Mouse (Mus musculus) left cerebral cortex, postnatal 10 days (tissue): Measurements from ENCODE around the gene Pyroxd1. TPM values are rescaled to one million over a fixed set of nuclear protein-coding genes. Genes with fewer than 3 reads are reported as not detected.

Experiments used
- DNase-seq, 2 experiments: peaks; one replicate each; pipeline ENCODE4 v3.0.0; 2021 to 2022; ENCODE audit warnings: low spot score in 2 of 2, mixed read lengths in 1 of 2; ENCODE audit errors: extremely low spot score in 1 of 2
- intact Hi-C: fragments of 180-260 bp; cut with DNase I; formaldehyde crosslinking; loops from one replicate; pipeline ENCODE4 v1.15.1; 2025
- total RNA-seq, 2 experiments: library from RNA; stranded (reverse); gene quantifications; 2 replicates each; pipeline ENCODE4 v1.2.3; 2021

Pyroxd1 gene
- total RNA-seq, 2 experiments from 2014 or later = 13.1 to 14.7 TPM

DNA sequence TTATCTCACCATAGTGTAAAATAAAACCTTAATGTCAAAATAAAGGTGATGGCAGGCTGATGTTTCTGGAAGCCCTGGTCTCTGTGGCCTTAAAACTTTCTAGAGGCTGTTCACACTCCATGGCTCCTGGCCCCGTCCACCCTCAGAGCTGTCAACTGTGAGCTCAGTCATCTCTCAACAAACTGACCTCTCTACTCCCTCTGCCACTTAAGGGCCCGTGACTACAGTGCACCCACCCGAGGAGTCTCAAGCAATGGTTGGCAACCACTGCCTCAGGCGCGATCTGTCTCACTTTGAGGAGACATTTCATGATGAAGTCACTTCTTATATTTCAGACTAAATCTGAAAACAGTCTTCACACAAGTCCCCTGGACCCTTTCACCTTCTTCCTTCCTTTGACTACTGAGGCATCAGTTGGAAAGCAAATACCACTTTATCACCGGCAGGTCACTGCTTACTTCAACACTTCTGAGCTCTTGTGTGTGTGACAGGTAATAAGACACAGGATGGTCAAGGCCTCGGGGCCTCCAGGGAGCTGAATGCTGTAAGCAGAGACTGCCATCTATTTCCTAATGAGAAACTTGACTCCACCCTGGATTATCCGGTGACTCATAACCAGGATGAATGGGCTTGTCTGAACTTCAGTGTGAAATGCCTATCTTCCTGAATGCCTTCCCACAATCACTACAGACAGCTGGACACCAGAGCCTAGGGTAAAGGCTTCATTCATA lies 20.5 kb downstream of the Pyroxd1 start:
- DNase-seq = no peak
- intact Hi-C loops = loop anchor here (10.0 kb wide), 1 partner anchor 369 kb away; no protein-coding TSS in a partner anchor

DNA sequence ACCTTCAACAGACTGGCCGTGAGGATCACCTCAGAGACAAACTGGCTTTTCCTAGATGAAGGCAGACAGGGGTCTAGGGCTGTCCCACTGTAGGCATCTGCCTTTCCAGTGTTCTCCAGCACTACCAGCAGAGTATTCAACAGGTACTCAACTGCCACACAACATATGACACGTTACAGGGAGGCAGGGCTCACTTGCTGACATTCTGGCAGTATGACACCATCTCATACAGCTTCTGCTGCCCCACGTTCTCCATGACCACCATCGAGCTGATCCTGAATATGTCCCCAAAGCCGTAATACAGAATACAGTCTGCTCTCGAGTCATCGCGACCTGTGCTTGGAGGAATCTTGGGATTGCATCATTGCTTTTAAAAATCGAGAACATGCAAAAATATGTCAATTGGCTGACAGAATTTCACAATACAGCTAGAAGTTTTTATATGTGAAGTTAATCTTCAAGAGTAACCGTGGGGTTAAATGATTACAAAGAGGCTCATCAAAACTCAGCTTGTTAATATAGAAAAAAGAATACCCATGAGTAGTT lies 21.1 kb downstream of the Pyroxd1 start:
- DNase-seq = no peak
- intact Hi-C loops = loop anchor here (10.0 kb wide), 1 partner anchor 368 kb away; no protein-coding TSS in a partner anchor

DNA sequence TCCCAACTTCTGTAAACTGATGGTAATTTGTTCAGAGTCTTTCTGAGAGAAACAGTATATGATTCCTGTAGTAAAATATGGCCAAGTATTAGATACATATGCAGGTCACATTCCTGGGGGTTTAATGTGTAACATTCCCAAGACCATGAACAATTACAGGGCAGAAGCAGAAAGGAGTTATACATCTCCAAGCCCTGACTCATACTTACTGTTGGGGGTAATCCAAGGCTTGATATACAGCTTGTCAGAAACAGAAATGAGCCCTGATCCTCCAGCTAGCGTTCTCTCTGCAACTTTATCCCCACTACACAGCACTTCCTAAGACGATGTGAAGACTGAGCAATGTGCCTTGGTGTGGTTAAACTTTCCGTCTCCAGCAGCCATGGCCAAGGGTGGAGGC lies 22.1 kb downstream of the Pyroxd1 start:
- intact Hi-C loops = loop anchor here (10.0 kb wide), 1 partner anchor 367 kb away; no protein-coding TSS in a partner anchor
- no peak for DNase-seq

DNA sequence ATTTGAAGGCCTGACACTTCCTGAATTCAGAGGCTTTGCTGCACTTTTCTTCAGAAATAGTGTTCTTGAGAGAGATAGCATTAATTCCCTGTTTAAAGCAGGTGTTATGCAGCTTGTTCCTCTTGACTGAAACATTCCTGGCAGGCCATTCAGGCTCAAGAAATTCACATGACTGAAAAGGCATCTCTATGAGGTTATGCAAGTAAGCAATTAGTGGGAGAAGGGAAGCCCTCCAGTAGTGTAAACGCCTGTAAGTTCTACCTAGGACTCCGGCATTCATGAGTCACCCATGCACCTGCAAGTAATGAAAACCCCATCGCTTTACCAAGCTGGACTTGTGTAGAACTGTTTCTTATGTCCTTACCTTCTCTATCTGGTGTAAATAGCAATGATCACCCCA lies 24.1 kb downstream of the Pyroxd1 start:
- intact Hi-C loops = loop anchor here (10.0 kb wide), 1 partner anchor 365 kb away; no protein-coding TSS in a partner anchor
- no peak for DNase-seq

DNA sequence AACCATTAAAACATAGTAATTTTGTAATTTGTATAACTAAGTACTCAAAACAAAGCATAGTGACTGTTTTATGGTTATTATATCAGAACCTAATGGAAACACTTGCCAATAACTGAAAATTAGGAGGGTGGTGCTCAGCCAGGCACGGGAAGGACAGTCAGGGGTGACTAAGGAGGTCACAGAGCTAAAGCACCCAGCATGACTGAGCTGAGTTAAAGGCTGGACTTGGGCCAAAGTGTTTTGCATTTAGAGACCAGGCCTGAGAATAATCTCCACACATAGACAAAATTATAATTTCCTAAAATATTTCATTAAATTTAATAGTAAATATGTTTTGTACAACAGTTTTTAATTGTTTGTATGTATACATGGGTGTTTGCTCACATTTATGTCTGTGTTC lies 31.6 kb downstream of the Pyroxd1 start:
- DNase-seq = no peak
- intact Hi-C loops = no loop called here

DNA sequence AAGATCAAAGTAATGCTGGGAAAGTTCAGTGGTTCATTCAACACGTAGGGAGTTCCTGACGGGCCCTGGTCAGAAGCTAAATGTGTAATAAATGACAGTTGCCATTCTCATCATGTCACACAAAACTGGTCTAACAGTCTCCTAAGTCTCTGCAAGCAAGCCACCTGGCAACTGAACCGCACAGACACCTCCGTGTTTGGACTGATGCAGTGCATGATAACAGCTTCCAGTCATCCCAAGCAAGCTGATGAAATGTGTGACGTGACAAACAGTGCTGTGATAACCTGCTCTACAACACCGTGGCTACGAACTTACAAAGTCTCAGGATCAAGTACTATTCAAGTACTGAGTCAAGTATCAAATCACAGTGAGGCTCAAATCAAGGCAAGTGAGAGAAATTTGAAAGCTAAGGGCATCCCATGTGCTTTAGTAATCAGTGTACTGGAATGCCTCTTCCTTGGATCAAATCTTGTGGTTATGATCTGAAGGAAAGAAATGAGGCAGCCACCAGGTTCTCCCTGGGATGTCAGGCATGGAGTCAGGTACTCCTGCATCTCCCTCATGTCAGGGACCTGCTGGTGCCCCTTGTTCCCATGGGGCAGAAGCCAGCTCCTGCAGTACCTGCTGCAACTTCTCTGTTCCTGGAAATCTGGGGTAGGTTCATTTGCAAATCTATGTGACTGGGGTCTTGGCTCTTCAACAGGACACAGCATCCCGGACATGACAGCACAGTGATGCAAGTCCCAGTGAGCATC lies 33.3 kb downstream of the Pyroxd1 start:
- no peak for DNase-seq
- intact Hi-C loops = no loop called here

DNA sequence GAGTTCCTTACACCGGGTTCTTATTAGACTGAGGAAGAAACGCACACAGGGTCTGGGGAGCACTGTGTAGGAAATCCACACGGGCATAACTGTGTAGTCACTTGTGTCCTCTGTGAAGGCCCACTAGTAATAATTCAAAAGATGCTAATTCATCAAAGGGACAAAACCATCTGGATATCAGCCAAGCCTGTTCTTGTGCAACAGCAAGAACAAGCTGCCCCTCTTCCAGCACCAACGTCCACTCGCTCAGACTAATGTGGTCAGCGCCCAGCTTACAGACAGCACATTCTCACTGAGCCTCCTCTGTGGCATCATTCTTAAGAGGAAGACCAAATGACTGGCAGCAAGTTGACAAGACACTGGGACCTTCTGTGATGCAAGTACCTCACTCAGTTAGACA lies 34.5 kb downstream of the Pyroxd1 start:
- intact Hi-C loops = no loop called here
- no peak for DNase-seq

DNA sequence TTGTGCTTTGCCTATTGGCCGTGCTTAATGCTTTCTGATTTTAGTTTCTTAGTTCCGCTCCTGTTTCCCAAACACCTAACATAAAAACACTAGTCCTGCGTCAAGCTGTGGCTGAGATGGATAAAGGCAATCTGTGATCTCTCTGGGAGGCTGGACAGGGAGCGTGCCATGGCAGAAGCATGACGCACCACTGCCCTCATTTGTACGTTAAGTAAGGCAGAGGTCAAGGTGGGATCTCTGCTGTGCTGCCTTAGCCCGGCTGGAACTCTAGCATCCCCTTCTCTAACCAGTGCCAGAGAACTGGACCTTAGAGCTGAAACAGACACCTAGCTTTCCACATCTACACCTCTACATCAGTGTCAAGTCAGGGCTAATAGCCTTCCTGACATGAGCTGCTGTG lies 36.2 kb downstream of the Pyroxd1 start:
- DNase-seq = no peak
- intact Hi-C loops = no loop called here

DNA sequence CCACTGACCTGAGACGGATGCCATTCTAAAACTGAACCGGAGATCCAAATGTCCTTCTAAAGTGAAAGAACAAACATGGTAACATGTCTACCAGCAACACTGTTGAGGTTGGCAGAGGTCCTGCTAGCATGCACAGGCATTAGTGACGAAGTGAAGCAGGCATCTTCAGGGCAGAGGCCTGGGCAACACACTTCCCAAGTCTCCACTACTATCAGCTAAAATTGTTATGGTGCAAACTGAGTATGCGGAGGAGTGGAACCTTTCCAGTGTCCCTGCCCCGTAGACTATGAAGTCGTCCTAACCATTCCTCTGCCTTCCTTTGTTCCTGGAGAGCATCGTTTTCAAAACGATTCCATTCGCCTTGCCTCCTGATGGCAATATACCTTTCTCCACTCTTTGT lies 39.1 kb downstream of the Pyroxd1 start:
- DNase-seq = no peak
- intact Hi-C loops = no loop called here

DNA sequence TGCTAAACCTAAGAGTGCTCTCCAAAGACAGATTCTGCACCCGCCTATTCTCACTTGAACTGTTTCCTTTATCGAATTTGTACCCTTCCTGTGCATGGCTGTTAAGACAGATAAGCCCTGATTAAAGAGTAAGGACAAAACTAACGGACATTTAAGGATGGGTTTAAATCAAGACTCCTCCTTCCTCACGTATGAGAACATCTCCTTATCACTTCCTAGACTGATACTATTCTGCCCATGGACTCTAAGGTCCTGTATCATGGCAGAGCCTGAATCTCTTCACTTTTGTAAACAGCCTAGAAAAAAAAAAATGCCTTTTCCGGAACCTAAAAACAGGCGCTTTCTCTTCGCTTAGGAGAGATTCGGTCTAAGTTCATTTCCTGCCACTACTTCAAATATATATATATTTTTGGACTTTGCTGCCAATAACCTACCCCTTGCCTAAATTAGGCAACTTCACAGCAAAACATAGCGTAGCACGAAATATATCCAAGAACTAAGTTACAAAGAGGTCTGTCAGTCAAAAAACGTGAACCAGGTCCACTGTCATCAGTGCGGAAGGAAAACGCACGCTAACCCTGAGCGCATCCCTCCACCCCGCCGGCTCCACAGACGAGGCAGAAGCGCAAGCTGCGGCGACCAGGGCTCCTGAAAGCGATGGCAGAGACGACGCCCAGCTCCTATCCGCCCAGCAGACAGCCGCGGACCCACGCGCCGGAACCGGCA lies 41.0 kb downstream of the Pyroxd1 start:
- DNase-seq = no peak
- intact Hi-C loops = loop anchor here (5.0 kb wide), 1 partner anchor 121 kb away; the partner anchor contains the start of gene Ldhb

DNA sequence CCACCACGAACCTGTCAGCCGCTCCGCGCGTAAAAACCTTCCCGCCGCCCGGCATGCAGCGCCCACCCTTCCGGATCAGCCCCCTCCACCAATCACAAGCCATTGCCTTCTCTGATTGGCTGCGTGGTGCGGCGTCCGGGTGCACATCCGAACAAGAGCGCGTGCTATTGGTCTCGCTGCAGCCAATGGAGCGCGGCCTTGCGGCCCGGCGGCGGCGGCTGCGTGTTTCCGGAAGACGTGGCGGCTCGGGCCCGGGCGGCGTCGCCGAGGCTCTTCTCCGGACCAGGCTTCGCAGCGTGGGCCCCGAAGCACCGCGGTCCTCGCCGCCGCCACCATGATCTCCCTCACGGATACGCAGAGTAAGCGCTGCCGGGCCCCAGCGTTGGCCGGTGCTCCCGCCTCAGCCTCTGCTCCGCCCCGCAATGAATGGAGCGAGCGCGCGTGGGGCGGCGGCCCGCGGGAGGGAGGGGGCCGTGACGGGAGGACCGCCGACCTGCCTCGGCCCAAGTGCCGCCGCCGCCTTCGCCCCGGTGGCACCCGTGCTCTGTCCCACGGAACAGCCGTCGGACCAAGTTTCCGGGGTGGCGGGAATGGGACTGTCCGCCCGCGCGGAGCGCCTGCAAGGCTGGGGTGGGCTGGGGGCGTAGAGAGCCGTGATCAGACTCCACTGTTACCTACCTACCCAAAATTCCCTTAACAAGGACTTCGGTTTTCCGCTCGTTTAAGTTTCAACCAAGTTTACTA lies 41.7 kb downstream of the Pyroxd1 start, which contains the start of the genes Recql and Golt1b:
Gene Recql, minus strand, starts transcription at position 77 of the 744 bp plus-strand sequence.
Gene Golt1b, plus strand, starts transcription at position 211 of the 744 bp plus-strand sequence.
- DNase-seq = peak; percentile 98 to 99
- intact Hi-C loops = loop anchor here (5.0 kb wide), 1 partner anchor 120 kb away; the partner anchor contains the start of gene Ldhb

DNA sequence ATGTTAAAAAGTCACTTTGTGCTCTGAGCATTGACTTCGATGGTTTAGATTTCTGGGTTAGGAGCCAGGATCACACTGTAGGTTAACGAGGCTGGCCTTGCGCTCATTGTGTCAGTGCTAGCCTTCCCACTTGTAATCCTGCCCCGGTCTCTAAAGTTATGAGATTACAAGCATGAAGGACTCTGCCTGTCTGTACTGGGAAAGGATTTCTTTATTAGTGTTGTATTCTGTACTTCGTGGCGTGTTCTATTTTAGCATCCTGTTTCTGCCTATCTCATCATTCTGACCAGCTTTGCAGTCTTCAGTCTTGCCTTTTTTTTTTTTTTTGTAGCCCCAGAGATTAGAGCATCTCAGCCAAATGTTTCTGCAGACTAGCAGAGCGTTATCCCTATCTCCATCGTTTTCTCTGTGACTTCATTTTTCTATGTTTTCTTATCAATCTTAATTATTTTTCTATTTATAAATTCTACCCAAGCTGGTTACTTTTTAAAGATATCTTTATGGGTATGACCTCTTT lies 42.4 kb downstream of the Pyroxd1 start:
- DNase-seq = no peak
- intact Hi-C loops = loop anchor here (5.0 kb wide), 1 partner anchor 119 kb away; the partner anchor contains the start of gene Ldhb

DNA sequence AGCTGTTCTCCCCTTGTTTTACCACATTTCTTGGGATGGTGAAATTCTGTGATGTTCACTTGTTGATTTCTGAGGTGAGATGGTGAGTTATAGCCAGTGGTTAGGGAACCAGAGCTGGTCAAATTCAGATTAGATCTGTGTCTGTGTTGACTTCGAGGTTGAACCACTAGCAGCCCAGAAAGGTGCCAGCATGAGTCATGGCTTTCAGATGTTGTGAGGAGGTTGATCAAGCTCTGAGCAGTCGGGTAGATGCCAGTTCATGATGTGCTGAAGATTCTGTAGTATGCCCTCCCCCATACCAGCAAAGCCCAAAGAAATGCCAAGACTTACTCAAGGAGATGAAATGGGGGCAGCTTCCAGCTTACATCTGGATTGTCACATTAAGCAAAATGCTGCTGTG lies 43.6 kb downstream of the Pyroxd1 start:
- intact Hi-C loops = loop anchor here (5.0 kb wide), 1 partner anchor 118 kb away; the partner anchor contains the start of gene Ldhb
- no peak for DNase-seq

DNA sequence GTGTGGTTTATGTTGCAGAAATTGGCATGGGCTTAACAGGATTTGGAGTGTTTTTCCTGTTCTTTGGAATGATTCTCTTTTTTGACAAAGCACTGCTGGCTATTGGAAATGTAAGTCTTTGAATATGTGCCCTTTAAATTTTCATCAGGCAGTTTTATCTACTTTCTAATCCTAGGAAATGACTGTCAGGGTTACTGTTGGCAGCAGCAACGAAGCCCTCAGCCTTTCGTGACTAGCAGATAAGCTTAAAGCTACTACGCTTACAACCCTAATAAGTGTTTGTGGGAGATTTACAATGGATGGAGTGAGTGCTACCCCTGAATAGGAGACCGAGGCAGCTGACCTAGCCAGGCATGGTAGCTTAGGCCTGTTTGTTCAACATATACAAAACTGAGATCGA lies 46.9 kb downstream of the Pyroxd1 start:
- DNase-seq = no peak
- intact Hi-C loops = no loop called here

DNA sequence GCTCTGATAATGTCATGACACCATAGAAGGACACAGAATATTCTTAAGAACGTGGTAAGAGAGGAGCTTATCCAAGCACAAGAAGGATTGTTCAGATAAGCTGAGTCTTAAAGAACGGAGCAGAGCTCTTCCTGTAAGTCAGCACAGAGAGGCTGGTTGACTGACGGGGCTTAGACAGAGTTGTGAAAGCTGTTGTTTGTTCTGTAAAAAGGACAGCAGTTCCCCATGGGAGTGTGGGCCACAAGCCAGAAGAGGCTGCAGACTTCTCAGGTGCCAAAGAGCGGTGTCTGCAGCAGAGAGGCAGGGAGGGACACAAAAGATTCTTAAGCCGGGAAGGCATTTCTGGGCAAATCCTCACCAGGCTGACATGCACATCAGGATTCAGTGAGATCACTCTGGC lies 49.2 kb downstream of the Pyroxd1 start:
- DNase-seq = peak in 1 of 2 experiments; percentile 37
- intact Hi-C loops = no loop called here

DNA sequence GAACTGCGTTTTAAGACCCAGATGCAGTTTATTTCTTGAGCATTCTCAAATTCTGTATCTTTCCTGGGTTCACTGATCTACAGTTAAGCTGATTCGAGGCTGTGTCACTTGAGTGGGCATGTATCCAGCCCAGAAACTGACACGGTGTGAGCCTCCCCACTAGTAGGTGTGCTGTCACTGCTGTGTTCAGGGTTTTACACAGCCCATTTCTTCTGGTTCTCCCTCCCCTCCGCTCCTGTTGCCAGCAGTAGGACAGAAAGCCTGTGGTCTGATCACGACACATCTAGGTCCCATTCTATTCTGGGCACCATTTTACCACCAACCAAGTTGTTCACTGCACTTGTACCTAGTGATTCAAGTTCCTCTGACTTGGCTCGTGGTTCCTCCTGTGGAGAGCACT lies 50.3 kb downstream of the Pyroxd1 start:
- no peak for DNase-seq
- intact Hi-C loops = no loop called here

DNA sequence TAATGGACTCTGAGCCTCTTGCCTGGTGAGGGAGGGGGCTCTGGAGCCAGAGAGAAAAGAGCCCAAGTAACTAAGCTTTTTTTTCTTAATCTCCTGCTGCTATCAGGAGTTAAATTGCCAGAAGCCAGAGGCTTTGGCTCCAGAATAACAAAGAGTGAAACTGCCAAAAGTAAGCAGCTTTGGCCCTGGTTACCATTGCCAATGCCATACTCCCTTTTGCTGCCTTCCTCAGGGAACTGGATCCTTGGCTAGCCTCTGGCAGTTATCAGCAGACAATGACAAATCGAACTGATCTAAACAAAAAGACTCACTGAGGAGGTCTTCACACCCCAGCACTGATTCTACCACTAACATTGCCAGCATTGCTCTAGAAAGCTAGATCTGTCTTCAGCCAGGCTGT lies 65.7 kb downstream of the Pyroxd1 start:
- DNase-seq = no peak
- intact Hi-C loops = no loop called here
